Mouse (Mus musculus): ENCODE results near the gene Kynu.

The Kynu gene

GRCm38 (mm10) chr2:43646962-43647361, 91.8 kb downstream of the Kynu start:
- DNase-seq (ENCODE audit: low read depth) = no peak

GRCm38 (mm10) chr2:43669588-43669987, 114.5 kb downstream of the Kynu start:
- DNase-seq (ENCODE audit: low read depth) = no peak

GRCm38 (mm10) chr2:43673619-43674018, 118.5 kb downstream of the Kynu start:
- DNase-seq (ENCODE audit: low read depth) = peak; percentile 7

DNA sequence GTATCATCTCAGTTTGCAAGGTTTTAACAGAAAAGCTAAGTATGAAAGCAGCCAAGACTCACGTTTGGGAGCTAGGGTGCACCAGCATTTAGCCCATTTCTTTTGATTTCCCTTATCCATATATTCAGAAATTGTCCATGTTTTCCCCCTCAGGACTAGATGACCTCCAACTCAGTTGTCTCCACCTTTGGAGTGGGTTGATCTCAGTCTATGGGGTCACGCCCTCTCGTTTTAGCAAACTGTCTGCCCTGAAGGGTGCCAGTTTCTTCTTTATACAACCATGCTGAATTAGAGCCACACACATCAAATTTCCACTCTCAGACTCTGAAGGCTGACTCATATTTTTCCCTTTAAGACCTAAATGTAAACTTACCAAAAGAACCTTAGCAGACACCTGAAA, 119.0 kb downstream of the Kynu start:
- DNase-seq (ENCODE audit: low read depth) = no peak

GRCm38 (mm10) chr2:43675277-43675676, 120.1 kb downstream of the Kynu start:
- no peak for DNase-seq (ENCODE audit: low read depth)

- no peak for DNase-seq (ENCODE audit: low read depth)
These were observed 135.3 kb downstream of the Kynu start for GRCm38 (mm10) chr2:43690402-43690801.

DNA sequence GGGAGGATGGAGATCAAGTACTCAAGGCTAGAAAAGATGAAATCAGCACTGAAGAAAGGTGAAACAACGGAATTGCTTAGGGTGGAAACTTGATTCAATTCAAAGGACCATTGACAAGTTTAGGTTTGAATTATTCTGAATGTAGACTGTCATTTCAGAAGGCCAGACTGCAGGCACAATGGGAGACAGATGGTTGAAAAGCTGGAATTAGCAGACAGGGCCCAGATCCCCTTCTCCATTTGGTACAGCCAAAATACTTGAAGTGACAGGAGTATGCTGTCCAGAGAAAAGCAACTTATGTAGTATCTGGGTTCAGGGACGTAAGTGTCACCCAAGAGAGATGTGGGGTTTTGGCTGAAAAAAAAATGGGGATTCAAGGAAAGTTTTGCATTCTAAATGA, 136.2 kb downstream of the Kynu start:
- DNase-seq (ENCODE audit: low read depth) = no peak

DNA sequence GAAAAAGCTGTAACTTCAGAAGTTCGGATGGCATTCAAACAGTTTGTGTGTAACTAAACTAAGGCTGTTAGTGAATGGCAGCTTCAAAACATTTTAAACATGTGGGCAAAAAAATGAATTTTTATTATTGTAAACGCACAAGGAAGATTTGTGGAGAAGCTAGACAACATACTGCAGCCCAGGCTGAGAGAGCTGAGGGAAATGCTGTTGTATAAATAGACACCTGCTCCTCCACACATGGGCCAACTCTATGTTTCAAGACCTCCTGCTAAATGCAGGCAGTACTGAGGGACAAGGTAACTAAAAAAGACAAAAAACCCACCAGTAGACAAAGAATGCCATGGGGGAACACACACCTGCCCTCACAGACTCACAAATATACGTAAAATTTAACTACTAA, 140.5 kb downstream of the Kynu start:
- no peak for DNase-seq (ENCODE audit: low read depth)

- DNase-seq (ENCODE audit: low read depth) = no peak
These were observed 157.5 kb downstream of the Kynu start for GRCm38 (mm10) chr2:43712611-43713138.

GRCm38 (mm10) chr2:43722446-43723103, 167.4 kb downstream of the Kynu start:
- DNase-seq (ENCODE audit: low read depth) = peak; percentile 17

DNA sequence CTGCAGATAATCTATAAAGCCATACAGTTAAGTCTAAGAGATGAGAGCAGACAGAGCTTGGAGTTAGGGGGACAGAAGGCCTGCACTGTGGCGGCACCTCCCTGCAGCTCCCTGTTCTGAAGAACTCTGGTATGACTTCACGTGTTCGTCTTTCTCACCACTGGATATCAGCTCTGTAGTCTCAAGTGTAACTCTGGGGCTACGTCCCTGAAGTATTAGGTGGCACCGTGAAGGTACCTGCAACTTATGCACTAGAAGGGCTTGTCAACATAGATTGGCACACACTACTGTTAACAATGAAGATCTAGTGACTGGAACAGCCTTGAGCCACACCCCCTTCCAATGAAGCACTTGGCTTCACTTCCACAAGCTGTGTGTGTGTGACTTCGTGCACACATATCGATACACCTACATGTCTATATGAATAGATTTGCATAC, 168.0 kb downstream of the Kynu start:
- DNase-seq (ENCODE audit: low read depth) = no peak

- no peak for DNase-seq (ENCODE audit: low read depth)
These were observed 172.1 kb downstream of the Kynu start for GRCm38 (mm10) chr2:43727181-43727580.

- no peak for DNase-seq (ENCODE audit: low read depth)
These were observed 172.6 kb downstream of the Kynu start for GRCm38 (mm10) chr2:43727693-43728092.

- DNase-seq (ENCODE audit: low read depth) = no peak
These were observed 173.7 kb downstream of the Kynu start for GRCm38 (mm10) chr2:43728831-43729230.

All from fibroblast of lung, adult 2 months (primary cell).